Mouse (Mus musculus) mesoderm, embryonic 11.5 days (tissue): ENCODE measurements around the gene Elmod2.

Experiments
- DNase-seq: peaks from one replicate; pipeline ENCODE4 v3.0.0-alpha.2; 2012; ENCODE audit warnings: low read depth, low spot score

Gene Elmod2

GRCm38 (mm10) chr8:83274470-83274869 lies 57.8 kb downstream of the Elmod2 start:
- no peak for DNase-seq

- DNase-seq = no peak
Observed at GRCm38 (mm10) chr8:83272464-83272863, 59.8 kb downstream of the Elmod2 start.

GRCm38 (mm10) chr8:83271172-83271571 lies 61.1 kb downstream of the Elmod2 start:
- no peak for DNase-seq
